In the genomic region with DNA sequence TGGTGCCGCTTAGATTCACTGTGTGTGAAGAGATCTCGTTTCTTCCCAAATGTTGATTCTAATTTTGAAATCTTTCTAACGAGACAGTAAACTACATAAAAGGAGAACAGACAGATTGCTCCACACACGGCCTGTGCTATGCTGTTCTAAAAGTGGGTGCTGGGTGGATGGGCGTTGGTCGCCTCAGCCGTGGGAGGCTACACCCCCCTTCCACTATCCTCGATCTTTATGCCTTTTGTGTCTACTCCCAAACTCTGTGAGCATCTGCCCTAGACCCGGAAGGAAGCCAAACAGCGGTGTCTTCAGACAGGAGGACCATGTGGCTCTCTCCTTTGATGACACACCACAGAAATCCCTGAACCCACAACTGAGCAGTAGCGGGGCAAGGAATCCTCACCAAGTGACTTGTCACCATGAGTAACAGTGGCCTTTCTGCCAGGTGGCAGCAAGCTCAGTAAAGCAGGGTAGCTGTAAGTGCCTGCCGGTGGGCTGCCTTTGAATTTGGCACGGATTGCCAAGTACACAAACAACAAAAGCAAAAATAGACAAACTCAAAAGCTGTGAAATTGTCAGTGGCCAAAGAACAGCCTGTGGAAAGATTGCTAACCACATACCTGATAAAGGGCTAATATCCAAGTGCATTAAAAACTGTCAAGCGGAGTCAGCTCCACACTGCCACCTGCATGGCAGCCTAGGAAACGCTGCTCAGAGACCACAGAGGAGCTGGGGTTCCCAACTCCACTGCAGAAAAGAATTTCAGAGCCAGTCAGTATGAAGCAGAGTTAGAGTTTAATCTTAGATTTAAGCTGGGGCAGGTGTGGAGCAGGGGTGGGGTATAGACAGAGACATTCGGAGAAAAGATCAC, we compare ENCODE assay signal across 8 mouse cellular contexts. TPM values are rescaled to one million over a fixed set of nuclear protein-coding genes. Genes with fewer than 3 reads are reported as not detected.
DNase-seq lines count a peak whose midpoint lies in the region; ATAC-seq and TF ChIP-seq lines count a peak whose summit lies in the region.

No protein-coding gene starts in this region.

- TF ChIP-seq CTCF in layer of hippocampus, adult 2 months (conservative IDR thresholded peaks at IDR 0.05), result peak; percentile 92

- no peak overlapping the region for H3K4me3 ChIP-seq in layer of hippocampus, adult 2 months

- peak; percentile 54 for DNase-seq in cerebellum, adult 9-10 months
- DNase-seq in cerebellum, adult 11-12 months, result no peak
- peak; percentile 58 for DNase-seq in A20 (ENCODE audit: low read depth, low spot score)
- DNase-seq in c-Kit-positive CD71-positive TER-119-negative erythroid progenitor cells, embryonic 14.5 days (ENCODE audit: low read depth), result peak; percentile 39
- peak; percentile 45 to 55 for DNase-seq in frontal cortex, postnatal 10 days (ENCODE audit: low spot score in 2 of 2)
- peak; percentile 53 to 74 for DNase-seq in layer of hippocampus, adult 2 months (ENCODE audit: low spot score in 2 of 2)
- DNase-seq in lung, postnatal 4 days, result peak; percentile 52 to 68

- H3K27ac ChIP-seq in layer of hippocampus, adult 2 months, result peak overlapping the region; percentile 85

- no peak for ATAC-seq in activated CD4-positive, CD25-positive, alpha-beta regulatory T cell, adult 4 months

RNA-seq across cellular contexts. Expression of a gene that starts 37.1 kb away (rescaled TPM):
- total RNA-seq in layer of hippocampus, adult 2 months (2021), result 10 to 100 TPM; 41.8 to 48.0 TPM
- polyA plus RNA-seq in activated CD4-positive, CD25-positive, alpha-beta regulatory T cell, adult 4 months (2017; shearing (Covaris generic)), result 10 to 100 TPM; 14.2 to 20.3 TPM
